Mouse (Mus musculus): ENCODE results near the gene Mettl2.
"Not testable (repeated sequence)": the region's sequence is repeated elsewhere in the genome, so short reads cannot be mapped to it uniquely, and the experiment has no call there.

Gene Mettl2

DNA sequence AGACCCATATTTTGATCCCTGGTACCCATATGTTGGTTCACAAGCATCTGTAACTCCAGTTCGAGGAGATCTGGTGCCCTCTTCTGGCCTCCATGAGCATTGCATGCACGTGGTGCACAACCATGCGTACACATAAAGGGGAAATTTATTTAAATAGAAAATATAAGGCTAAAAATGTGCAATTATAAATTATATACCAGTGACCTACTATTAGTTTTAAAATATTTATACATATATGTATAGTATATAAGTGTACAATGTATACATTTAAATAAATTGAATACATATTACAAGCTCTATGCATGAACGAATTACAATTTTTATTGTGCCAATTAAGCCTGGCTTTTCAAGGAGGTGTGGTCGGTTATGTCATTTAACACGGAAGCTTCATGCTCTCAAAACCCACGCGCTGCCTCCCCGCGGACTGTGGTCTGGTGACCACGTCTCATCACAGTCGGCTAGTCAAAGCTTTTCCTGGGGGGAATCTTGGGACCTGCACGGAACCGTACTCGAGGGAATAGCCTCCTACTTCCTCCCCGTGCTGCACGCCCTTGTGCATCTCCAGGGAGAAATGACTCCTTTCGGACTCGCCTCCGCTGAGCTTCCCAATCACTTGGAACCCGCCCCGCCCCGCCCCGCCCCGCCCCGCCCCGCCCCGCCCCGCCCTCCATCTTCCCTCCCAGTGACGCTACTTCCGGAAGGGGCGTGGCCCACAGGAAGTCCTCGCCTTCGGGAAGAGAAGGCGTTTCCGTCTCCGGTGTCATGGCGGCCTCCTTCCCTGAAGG lies at the start of gene Mettl2:
TSS of gene Mettl2 (plus strand) at position 691 of the 785 bp plus-strand sequence.
- DNase-seq (ENCODE audit: low spot score in 2 of 2) = peak; percentile 67 to 72

DNA sequence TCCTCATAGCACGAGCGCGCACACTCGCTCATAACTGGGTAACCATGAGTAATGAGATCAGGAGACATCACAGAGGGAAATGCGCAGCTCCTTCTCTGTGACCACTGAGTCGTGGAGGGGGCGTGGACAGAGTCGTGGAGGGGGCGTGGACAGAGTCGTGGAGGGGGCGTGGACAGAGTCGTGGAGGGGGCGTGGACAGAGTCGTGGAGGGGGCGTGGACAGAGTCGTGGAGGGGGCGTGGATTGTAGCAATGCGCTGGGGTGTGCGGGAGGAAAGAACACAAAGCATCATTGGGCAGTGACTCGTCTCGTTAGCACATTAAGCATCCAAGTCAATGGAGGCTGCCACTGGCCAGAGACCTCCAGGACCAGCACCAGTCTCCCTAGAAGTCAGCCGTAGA lies 13.8 kb upstream of the Mettl2 start:
- not testable (repeated sequence) for DNase-seq (ENCODE audit: low spot score in 2 of 2)

DNA sequence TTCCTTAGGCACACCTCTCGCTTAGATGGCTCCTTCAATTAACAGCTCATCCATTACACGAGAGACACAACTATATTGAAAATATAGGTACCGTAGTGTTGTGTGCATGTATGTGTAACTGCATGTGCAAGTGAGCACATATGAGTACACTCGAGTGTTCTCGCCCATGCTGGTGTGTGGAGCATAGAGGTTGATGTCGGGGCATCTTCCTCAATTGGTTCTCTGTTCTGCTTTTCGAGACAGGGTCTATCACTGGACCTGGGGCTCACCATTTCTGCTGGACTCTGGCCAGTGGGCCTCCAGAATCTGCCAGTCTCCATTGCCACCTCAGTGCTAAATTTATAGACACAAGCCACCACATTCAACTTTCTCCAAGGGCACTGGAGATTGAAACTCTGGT lies 8.4 kb upstream of the Mettl2 start:
- no peak for DNase-seq (ENCODE audit: low spot score in 2 of 2)

DNA sequence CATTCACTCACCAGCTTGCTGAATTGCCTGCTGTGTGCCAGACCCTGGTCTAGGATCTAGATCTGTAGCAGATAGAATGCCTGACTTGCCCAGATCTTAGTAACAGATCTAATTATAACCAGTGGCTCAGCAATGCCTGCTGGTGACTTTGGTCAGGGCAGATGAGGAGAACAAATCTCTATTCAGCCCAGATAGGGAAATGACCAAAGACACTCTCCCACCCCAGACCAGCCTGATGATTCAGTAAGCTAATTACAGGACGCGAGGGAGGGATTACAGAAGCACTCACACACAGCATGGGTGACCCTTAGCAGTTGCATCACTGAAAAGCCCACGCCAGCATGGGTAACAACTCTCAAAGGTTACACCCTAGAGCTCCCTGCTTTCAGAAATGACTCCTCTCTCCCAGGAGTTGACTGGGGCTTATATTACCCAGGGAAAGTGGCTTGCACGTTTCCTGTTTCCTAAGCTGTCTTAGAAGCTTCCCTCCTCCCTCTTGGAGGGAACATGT lies 5.6 kb upstream of the Mettl2 start:
- no peak for DNase-seq (ENCODE audit: low spot score in 2 of 2)

DNA sequence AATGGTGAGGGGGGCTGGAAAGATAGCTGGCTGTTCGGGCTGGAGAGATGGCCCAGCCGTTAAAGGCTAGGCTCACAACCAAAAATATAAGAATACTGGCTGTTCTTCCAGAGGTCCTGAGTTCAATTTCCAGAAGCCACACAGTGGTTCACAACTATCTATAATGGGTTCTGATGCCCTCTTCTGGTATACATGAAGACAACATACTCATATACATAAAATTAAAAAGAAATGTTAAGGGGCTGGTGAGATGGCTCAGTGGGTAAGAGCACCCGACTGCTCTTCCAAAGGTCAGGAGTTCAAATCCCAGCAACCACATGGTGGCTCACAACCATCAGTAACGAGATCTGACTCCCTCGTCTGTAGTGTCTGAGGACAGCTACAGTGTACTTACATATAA lies 4.4 kb upstream of the Mettl2 start:
- not testable (repeated sequence) for DNase-seq (ENCODE audit: low spot score in 2 of 2)

DNA sequence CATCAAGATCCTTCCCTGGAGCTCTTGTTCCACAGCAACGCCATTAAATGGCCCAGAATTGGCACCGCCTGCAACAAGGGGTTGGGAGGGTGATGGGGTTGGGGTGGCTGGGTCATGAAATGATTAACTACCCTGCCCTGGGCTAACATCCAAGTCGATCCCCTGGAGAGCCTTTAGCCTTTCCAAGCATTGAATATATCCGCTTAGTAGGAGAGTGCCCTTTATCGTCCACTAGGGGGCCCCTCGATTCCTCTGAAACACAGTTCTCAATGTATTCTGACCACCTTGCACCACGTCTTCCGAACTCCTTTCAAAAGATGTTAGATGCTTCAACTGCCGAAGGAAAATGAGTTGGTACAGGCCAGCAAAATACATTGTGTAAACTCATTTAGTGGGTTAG lies 2.2 kb upstream of the Mettl2 start:
- no peak for DNase-seq (ENCODE audit: low spot score in 2 of 2)

DNA sequence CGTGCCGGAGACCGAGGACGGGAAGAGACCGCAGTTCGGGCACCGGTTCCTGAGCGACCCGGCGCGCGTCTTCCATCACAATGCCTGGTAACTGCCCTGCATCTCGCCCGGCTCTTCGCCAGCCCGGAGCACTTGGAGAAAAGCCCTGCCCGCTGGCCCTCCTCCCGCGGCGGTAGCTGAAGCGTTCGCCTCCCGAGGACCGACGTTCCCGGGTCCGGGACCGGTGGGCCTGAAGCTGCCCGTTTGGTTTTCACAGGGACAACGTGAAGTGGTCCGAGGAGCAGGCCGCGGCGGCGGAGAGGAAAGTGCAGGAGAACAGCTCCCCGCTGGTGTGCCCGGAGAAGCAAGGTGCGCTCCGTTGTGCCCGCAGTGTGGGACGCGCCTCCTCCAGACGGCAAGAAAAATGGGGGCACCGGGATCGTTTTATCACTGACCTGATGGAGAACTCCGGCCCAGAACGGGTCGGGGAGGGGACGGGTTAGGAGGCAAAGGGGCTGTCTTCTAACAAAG lies 350 bp downstream of the Mettl2 start:
- no peak for DNase-seq (ENCODE audit: low spot score in 2 of 2)

DNA sequence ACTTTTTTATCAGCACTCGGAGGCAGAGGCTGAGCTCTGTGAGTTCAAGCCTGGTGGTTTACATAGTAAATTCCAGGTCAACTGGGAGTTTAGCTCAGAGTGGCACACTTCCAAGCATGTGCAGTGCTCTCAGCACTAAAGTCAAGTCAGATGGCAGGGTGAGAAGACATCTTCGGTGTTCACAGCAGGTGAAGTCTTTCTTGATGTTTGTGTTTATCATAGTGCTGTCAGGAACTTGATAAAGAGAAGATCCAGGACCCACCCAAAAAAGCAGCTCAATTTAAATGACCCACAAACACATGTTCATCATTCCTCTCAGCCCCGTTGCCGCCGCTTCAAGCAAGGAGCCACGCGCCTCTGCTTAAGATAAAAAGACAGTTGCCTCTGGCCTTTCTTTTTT lies 9.5 kb downstream of the Mettl2 start:
- DNase-seq (ENCODE audit: low spot score in 2 of 2) = no peak

DNA sequence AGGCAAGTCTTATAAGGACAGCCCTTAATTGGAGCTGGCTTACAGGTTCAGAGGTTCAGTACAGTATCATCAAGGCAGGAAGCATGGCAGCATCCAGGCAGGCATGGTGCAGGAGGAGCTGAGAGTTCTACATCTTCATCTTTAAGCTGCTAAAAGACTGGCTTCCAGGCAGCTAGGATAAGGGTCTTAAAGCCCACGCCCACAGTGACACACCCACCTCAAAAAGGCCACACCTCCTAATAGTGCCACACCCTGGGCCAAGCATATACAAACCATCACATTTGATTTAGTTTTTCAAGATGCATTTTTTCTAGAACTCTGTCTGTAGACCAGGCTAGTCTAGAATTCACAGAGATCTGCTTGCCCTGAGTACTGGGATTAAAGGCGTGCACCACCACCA lies 11.0 kb downstream of the Mettl2 start:
- not testable (repeated sequence) for DNase-seq (ENCODE audit: low spot score in 2 of 2)

DNA sequence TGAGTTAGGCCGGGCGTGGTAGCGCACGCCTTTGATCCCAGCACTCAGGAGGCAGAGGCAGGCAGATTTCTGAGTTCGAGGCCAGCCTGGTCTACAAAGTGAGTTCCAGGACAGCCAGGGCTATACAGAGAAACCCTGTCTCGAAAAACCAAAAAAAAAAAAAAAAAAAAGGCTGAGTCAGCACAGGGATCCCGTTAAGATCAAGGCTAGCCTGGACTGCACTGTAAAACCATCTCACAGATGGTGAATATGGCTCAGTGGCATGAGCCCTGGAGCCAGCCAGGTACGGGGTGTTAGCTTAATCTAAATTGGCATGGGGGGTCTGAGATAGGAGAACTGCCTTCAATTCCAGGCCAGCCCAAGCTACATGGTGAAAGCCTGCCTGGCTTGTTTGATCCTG lies 14.3 kb downstream of the Mettl2 start:
- not testable (repeated sequence) for DNase-seq (ENCODE audit: low spot score in 2 of 2)

DNA sequence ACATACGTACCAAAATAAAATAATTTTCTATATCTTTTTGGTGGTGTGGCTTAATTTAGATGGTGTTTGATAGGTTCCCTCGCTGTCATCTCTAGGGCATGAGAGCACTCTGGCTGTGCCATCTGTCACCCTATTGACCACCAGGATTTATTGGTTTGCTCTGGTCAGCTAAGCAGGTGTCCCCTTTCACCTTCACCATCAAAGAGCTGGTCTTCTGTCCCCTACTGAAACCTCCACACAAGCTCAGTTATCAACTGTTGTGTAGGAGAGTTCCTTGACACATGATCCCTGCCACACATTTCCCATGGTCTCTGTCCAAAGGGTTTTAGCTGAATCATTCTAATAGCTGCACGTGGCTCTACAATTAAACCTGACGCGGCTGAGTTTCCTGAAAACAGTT lies 14.9 kb downstream of the Mettl2 start:
- DNase-seq (ENCODE audit: low spot score in 2 of 2) = no peak

DNA sequence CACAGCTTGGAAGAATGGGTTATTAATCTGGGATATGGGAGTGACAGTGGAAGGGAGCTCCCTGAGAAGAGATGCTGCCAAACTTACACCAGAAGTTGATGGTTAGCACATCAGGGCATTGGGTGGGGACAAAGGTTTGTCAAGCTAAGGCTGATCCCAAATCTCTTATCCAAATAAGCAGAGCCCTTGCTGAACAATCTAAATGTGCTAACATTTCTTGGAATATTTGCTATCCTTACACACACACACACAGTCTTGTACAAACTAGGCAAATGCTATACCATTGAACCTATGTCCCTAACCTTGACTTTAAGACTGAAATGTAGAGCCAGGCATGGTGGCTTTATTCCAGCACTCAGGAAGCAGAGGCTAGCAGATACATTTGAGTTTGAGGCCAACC lies 17.3 kb downstream of the Mettl2 start:
- DNase-seq (ENCODE audit: low spot score in 2 of 2) = no peak

DNA sequence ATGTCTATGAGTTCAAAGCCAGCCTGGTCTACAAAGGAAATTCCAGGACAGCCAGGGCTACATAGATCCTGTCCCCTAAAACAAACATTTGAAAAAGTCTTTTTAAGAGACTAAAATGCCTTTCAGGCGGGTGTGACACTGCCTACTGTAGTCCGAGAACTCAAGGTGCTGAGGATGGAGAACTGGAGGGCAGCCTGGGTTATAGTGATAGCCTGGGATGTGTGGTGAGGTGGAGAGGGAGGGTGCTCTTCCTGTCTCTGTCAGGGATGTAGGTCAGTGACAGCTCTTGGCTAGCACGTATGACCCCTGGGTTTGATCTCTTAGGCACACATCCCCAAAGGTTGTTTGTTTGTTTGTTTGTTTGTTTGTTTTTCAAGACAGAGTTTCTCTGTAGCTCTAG lies 17.9 kb downstream of the Mettl2 start:
- no peak for DNase-seq (ENCODE audit: low spot score in 2 of 2)

DNA sequence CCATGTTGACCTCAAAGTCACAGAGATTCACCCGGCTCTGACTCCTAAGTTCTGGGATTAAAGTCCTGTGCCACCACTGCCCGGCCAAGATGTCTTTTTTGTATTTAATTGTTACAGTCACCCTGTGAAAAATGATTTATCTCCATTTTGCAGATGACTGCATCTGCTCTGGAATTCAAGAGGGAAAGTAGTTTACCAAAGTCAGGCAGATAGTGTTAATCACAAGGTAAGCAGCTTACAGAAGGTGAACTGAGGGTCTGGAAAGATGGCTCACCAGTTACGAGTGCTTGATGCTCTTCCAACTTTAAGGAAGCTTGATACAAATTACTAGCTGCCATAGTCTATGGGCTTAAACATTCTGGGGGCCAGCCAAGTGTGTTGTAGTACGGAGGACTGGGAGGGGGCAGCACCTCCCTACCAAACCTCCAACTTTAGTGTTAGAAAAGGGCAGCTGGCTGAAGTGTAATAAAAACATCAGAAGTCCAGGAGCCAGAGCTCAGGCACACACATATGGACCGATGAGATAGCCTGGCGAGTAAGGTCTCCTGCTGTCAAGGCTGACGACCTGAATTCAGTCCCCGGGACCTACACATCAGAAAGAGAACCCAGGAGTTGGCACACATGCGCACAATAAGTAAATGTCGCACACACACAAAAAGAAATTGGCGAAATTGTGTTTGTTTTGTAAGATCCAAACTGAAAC lies 18.4 kb downstream of the Mettl2 start:
- DNase-seq (ENCODE audit: low spot score in 2 of 2) = no peak

DNA sequence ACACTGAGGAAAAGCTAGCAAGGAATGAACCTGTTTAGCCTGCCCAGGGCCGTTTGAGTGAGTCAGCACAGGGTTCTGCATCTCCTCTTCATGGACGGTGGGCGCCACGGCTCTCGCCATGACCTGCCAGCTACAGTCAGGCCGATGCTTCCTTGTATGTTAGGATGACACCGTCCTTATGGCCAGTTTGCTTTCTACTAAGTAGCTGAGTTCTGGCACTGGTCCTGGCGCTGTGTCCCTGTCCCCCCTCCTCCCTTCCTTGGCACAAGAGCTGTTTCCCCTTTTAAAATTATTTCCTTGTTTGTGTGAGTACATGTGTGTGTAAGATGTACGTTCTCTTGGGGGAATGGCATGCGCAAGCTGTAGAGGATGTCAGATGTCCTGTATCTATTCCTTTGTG lies 19.0 kb downstream of the Mettl2 start:
- DNase-seq (ENCODE audit: low spot score in 2 of 2) = no peak

DNA sequence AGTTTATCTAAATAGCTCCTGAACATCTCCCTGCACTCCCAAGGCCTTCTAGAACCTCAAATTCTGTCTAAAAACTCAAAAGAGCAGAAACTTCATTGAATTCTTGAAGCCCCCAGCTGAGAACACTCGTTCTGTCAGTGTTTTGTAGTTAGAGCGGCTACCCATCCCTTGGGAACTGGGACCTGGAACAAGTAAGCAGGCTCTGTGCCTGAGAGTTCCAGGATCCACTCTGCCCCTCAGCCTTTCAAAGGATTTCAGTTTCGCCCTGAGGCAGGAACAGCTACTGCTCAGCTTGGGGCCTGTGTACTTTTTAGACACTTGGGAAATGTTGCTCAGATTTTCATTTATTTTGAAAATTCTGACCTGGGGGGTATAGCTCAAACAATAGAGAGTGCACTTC lies 20.4 kb downstream of the Mettl2 start, which contains the start of gene Gm10842:
TSS of gene Gm10842 (plus strand) at position 301 of the 400 bp plus-strand sequence.
- no peak for DNase-seq (ENCODE audit: low spot score in 2 of 2)

DNA sequence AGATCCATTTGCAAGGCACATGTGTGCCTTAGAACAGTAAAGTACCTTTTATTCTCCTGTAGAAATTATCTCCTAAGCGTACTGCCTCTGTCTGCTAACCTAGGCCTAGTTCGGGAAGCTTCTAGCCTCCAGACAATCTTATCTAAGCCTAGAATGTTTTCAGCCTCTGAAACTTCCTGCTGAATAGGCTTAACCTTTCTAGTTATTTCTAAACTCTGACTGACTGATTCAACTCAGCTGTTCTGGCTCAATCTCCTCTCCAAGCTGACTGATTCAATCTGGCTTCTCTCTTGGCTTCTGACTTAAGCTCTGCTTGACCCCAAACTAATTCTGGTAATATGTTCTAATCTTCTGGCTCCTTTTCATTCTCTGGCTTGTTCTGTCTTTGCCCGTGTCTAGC lies 23.1 kb downstream of the Mettl2 start:
- no peak for DNase-seq (ENCODE audit: low spot score in 2 of 2)

DNA sequence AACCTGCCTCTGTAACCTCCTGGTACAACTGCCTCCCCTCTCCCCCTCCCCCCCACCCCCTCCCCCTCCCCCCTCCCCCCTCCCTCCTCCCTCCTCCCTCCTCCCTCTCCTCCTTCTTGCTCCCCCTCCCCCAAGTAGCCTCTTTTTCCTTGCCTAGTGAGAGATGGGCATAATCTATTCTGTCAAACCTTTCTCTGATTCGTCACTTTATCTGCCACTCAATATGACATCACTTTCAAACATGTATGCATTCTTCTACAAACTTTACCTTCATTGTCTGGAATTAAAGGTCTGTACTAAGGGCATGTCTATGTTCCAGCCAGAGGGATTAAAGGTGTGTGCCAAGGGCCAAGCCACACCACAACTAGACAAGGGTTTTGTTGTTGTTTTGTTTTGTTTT lies 23.5 kb downstream of the Mettl2 start:
- DNase-seq (ENCODE audit: low spot score in 2 of 2) = no peak

DNA sequence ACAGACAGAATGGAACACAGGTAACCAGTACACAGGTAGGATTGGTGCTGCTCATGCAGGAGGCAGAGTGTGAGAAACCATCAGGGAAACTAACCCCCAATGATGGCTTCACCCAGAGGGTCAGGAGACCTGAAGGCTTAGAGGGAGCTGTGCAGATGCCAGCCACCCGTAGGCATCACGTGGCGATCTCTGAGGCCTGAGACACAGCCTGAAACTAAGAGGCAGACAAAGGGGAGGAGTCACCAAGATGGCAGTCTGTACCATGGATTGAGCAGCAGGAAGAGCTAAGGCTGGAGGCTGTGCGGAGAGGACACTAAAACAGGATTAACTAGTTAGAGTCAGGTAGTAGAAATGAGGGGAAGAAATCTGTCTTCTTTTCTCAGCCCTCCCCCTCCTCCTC lies 24.5 kb downstream of the Mettl2 start:
- no peak for DNase-seq (ENCODE audit: low spot score in 2 of 2)

DNA sequence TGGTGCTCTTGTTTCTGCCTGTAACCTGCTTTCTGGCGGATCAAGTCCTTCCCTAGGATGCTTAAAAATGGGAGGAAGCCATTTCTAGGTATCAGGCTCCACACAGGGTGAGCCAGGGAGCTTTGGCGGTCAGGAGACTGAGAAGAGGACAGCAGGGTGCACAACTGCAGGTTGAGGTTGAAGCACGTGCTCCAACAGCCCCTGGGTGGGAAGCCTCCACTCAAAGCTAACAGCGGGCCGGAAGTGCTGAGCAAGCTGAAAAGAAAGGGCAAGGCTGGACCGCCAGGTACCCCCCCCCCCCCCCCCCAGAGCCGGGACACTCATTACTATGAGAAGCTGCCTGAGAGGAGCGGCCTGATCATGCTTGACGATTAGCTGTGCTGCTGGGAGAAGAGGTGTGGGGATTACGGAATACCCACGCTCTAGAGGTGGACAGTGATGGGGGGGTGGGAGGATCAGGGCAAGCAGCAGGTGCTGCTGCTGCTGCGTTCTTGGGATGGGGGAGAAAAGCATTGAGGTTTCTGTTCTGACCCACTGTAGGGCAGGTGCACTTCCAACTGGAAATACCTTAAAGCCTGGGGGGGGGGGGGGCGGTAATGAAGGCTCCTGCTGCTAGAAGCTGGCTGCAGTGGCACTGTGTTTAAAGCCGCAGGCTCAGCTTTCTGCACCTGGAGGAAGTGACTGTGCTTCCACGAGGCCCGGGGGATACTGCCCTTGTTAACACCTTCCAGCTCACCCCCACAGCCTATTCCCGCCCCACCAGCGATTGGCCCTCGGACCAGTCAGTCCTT lies 25.2 kb downstream of the Mettl2 start:
- DNase-seq (ENCODE audit: low spot score in 2 of 2) = no peak

DNA sequence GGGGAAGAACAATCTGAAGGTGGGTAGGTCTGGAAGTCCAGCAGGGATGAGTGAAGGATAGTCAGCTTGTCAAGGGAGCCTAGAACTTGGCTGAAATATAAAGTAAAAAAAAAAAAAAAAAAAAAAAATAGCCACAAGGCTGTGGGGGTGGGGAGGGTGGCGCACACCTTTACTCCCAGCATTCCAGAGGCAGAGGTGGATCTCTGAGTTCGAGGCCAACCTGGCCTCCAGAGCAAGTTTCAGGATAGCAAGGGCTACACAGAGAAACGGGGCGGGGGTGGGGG lies 25.7 kb downstream of the Mettl2 start:
- DNase-seq (ENCODE audit: low spot score in 2 of 2) = no peak

DNA sequence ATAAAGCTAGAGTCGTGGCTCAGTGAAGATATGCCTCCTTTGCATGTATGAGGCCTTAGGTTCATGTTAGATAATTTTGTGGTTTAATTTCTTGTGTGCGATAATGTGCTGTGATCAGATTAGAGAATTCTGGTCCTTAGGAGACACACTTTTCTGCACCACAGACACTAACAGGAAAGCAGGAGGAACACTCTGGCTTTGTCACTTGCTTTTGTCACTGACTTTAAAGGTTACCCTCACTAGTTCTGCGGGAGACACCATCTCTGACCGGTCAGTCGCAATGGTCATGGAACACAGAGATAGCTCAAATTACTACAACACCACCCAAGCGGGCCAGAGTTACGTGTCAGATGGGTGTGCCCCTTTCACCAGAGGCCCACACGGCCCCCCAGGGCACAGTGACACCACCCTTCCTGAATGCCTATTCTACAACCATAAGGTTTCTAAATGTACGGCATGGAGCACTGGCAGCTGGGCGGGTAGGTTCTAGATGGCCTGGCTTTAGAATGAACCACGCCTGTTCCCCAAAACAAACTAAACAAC lies 26.2 kb downstream of the Mettl2 start:
- no peak for DNase-seq (ENCODE audit: low spot score in 2 of 2)

All from urinary bladder, adult 18-20 months (tissue).